In genomic region chr16:14468351-14468750, GRCm38 (mm10) we compare ENCODE assay signal across 19 mouse cellular contexts.
"Had no signal": no experiment of that assay in that cellular context is flagged by ENCODE, and none has a peak within 500 bp of the region (broad histone marks: within the 10 kb centered on the region; RNA-seq: fewer than 3 reads in every experiment).

No protein-coding gene starts in this region.

- H3K27me3 ChIP-seq: liver, embryonic 13.5 days; midbrain, embryonic 12.5 days; neural tube, embryonic 13.5 days had no signal

- ATAC-seq: intestine, postnatal 0 days; lung, postnatal 0 days; midbrain, embryonic 16.5 days had no signal

- H3K4me3 ChIP-seq: layer of hippocampus, adult 2 months; liver, embryonic 13.5 days; midbrain, embryonic 12.5 days; myocyte; neural tube, embryonic 13.5 days had no signal

- H3K27ac ChIP-seq: kidney, postnatal 0 days; layer of hippocampus, adult 2 months; liver, embryonic 13.5 days; macrophage; midbrain, embryonic 12.5 days; neural tube, embryonic 13.5 days had no signal

- H3K9me3 ChIP-seq: liver, embryonic 13.5 days; midbrain, embryonic 12.5 days; neural tube, embryonic 13.5 days had no signal

- H3K9ac ChIP-seq: liver, embryonic 13.5 days; lung, embryonic 14.5 days; midbrain, embryonic 12.5 days; neural tube, embryonic 13.5 days had no signal

- DNase-seq: kidney, adult 2 months; kidney, postnatal 25 days; layer of hippocampus, adult 9-11 months; liver, embryonic 13.5 days; lung, embryonic 14.5 days; retina, postnatal 1 day; right cerebral cortex, postnatal 4 days; thymus, adult 2 months; thymus, postnatal 14 days; thymus, postnatal 4 days had no signal

- H3K4me1 ChIP-seq: liver, embryonic 13.5 days; midbrain, embryonic 12.5 days; neural tube, embryonic 13.5 days had no signal

- H3K4me2 ChIP-seq: liver, embryonic 13.5 days; lung, embryonic 14.5 days; midbrain, embryonic 12.5 days; neural tube, embryonic 13.5 days had no signal
